Mouse (Mus musculus) C2C12 (cell line): ENCODE measurements at regions not wholly inside any gene's neighbourhood (a gene's known extent, or its start where the extent isn't known, plus 50 kb on each side); places are given as distances from the start of the nearest gene placed in this dataset.
A peak's percentile ranks its signal among the peaks of the same experiment; 100 is the strongest.

Source experiments
- H3K27me3 ChIP-seq: one replicate; pipeline ENCODE4 v1.6.1; 2011; ENCODE audit not compliant: control insufficient read depth, insufficient read depth, insufficient read length
- H3K36me3 ChIP-seq: one replicate; pipeline ENCODE4 v1.6.1; 2011; ENCODE audit not compliant: control insufficient read depth, insufficient read depth
- H3K4me3 ChIP-seq: one replicate; pipeline ENCODE4 v1.5.1; 2011; ENCODE audit warnings: mild to moderate bottlenecking, control low read depth; ENCODE audit not compliant: poor library complexity, insufficient read depth, severe bottlenecking
- H3K79me2 ChIP-seq: one replicate; pipeline ENCODE4 v1.6.1; 2011; ENCODE audit not compliant: control insufficient read depth, insufficient read depth
- H3K79me3 ChIP-seq: one replicate; pipeline ENCODE4 v1.6.1; 2011; ENCODE audit warnings: low read depth, control low read depth
- H3ac ChIP-seq: one replicate; pipeline ENCODE3; 2011; ENCODE audit warnings: low read depth; ENCODE audit not compliant: control insufficient read depth, insufficient read length
- CEBPB ChIP-seq: IDR thresholded peaks from one replicate; pipeline ENCODE4 v1.6.1; 2011; ENCODE audit warnings: low read depth, mild to moderate bottlenecking, control low read depth, moderate library complexity
- CTCF ChIP-seq: IDR thresholded peaks from one replicate; pipeline ENCODE4 v1.5.1; 2011; ENCODE audit not compliant: control insufficient read depth, insufficient read depth, insufficient read length
- FOSL1 ChIP-seq: IDR thresholded peaks from one replicate; pipeline ENCODE4 v1.8.0; 2011; ENCODE audit warnings: mild to moderate bottlenecking, low read length; ENCODE audit not compliant: poor library complexity, insufficient read depth, severe bottlenecking
- MAX ChIP-seq: IDR thresholded peaks from one replicate; pipeline ENCODE4 v1.6.1; 2011; ENCODE audit warnings: mild to moderate bottlenecking, control low read depth
- MYOD1 ChIP-seq: IDR thresholded peaks from one replicate; pipeline ENCODE4 v1.6.1; 2011; ENCODE audit warnings: low read depth; ENCODE audit not compliant: control insufficient read depth, insufficient read length
- MYOG ChIP-seq: IDR thresholded peaks from one replicate; pipeline ENCODE4 v1.6.1; 2011; ENCODE audit not compliant: control insufficient read depth, insufficient read length; ENCODE audit errors: extremely low read depth
- USF1 ChIP-seq: IDR thresholded peaks from one replicate; pipeline ENCODE4 v1.6.1; 2011; ENCODE audit warnings: low read depth, mild to moderate bottlenecking, control low read depth, moderate library complexity

DNA sequence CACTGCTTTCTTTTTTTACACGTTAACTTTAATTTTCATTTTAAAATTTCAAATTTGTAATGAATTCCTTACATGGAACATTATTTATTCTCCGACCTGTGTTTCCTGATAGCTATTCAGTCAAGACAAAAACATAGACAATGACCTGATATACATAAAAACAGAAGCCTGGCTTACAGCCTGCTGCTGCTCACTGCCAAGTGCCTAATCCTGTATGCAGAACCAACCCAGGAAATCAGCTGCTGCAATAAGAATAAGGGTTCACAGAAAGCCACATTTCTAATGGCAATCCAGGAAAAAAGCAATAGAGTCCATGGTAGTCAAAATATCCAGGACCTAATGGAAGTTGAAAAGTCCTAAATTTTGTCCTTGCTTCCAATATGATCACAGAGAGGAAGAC, 642.4 kb upstream of the Ctnnd2 start:
- Histone ChIP-seq H3K79me3 (no peaks in the 10 kb centered on the region), H3ac (no peak overlapping the region), H3K36me3 (no peaks in the 10 kb centered on the region), H3K27me3 (no peaks in the 10 kb centered on the region), H3K4me3 (no peak overlapping the region), H3K79me2 (no peaks in the 10 kb centered on the region)
- TF ChIP-seq USF1 (no peak), MAX (no peak), FOSL1 (no peak), CEBPB (no peak), MYOD1 (no peak), MYOG (no peak), CTCF (no peak)

DNA sequence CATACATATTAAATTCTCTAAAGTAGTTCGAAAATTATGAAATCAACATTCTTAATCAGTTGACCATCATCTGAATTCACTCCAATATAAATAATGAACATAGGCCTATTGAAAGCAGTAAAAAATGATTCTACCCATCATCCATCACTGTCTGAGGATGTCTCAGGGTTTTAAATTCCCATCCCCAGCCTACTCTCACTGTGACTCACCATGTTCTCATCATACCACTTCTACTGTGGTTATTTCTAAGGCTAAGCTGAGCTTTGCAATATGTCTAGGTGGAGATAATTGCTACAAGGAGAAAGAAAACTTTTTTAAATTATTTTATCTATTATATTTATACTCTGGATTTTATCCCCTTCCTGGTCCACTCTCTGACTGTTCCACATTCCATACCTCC, 604.0 kb upstream of the Ctnnd2 start:
- Histone ChIP-seq H3K4me3 (no peak overlapping the region), H3K79me2 (no peaks in the 10 kb centered on the region), H3K79me3 (no peaks in the 10 kb centered on the region), H3K27me3 (no peaks in the 10 kb centered on the region), H3ac (no peak overlapping the region), H3K36me3 (no peaks in the 10 kb centered on the region)
- TF ChIP-seq FOSL1: peak; percentile 51
- no peak for TF ChIP-seq CTCF
- no peak for TF ChIP-seq MYOD1
